Mouse (Mus musculus) testis, postnatal 10 days (tissue): ENCODE results near the gene Tmem200b.

ENCODE experiments used
- DNase-seq: peaks from one replicate; pipeline ENCODE4 v3.0.0; 2021; ENCODE audit warnings: low spot score

The Tmem200b gene

GRCm38 (mm10) chr4:131910237-131910994 is 11.2 kb upstream of the Tmem200b start:
- DNase-seq: no peak

GRCm38 (mm10) chr4:131911521-131911920 is 10.1 kb upstream of the Tmem200b start:
- no peak for DNase-seq

GRCm38 (mm10) chr4:131913526-131913925 is 8.0 kb upstream of the Tmem200b start:
- no peak for DNase-seq

- no peak for DNase-seq
Observed at GRCm38 (mm10) chr4:131914046-131914643, 7.4 kb upstream of the Tmem200b start.

- DNase-seq: no peak
Observed at GRCm38 (mm10) chr4:131914891-131915469, 6.6 kb upstream of the Tmem200b start.

GRCm38 (mm10) chr4:131915821-131916328 is 5.7 kb upstream of the Tmem200b start:
- DNase-seq: no peak

- peak; percentile 94 for DNase-seq
Observed at GRCm38 (mm10) chr4:131916425-131916824, 5.1 kb upstream of the Tmem200b start.

- no peak for DNase-seq
Observed at GRCm38 (mm10) chr4:131917010-131917555, 4.5 kb upstream of the Tmem200b start.

GRCm38 (mm10) chr4:131918026-131918533 is 3.5 kb upstream of the Tmem200b start:
- DNase-seq: no peak

- DNase-seq: no peak
Observed at GRCm38 (mm10) chr4:131918711-131919500, 2.7 kb upstream of the Tmem200b start.

- no peak for DNase-seq
Observed at GRCm38 (mm10) chr4:131919506-131920140, 1.9 kb upstream of the Tmem200b start.

GRCm38 (mm10) chr4:131920141-131920594 is 1.4 kb upstream of the Tmem200b start:
- peak; percentile 82 for DNase-seq

- peak; percentile 92 for DNase-seq
Observed at GRCm38 (mm10) chr4:131920595-131921351, 798 bp upstream of the Tmem200b start.

GRCm38 (mm10) chr4:131922404-131922803 is 833 bp downstream of the Tmem200b start:
- DNase-seq: no peak

GRCm38 (mm10) chr4:131924096-131924810 is 2.7 kb downstream of the Tmem200b start:
- DNase-seq: peak; percentile 86

- DNase-seq: no peak
Observed at GRCm38 (mm10) chr4:131929146-131929545, 7.6 kb downstream of the Tmem200b start.

- no peak for DNase-seq
Observed at GRCm38 (mm10) chr4:131939459-131939858, 17.9 kb downstream of the Tmem200b start.

- no peak for DNase-seq
Observed at GRCm38 (mm10) chr4:131940846-131941245, 19.3 kb downstream of the Tmem200b start.

GRCm38 (mm10) chr4:131947848-131948247 is 26.3 kb downstream of the Tmem200b start:
- no peak for DNase-seq

- no peak for DNase-seq
Observed at GRCm38 (mm10) chr4:131949903-131950302, 28.3 kb downstream of the Tmem200b start.
